Comparison of ENCODE assay signal across 8 mouse cellular contexts in the genomic region with DNA sequence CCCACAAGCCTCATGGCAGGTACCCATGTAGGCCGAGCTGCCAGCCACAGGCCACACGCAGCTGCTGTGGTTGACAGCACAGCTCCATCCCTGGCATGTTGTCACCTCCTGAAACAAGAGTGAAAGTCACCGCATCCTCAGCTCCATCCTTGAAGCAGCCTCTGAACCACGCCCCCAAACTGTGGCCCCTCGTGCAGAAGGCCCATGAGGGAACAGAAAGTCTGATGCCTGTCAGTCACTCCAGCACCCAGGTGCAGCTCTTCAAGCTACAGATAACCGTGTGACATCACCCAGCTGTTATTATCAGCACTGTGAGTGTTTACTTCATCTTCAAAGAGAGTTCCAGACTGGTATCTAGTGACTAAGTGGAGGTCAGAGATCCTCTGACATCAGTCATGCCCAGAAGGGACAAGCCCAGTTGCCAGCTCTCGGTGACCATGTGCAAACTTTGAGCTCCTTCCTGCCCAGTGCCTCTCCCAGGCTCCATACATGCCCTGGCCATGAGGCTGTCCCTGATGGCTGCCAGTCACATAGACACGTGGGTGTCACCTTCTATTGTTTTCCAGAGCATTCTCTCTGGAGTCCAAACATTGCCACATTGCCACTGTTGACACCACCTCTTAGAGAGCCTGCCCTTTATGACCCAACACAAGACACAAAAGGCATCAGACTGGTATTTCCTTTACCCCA.
DNase-seq lines count a peak whose midpoint lies in the region; ATAC-seq and TF ChIP-seq lines count a peak whose summit lies in the region.

No protein-coding gene starts in this region.

- peak; percentile 89 to 92 for DNase-seq in B cell, adult 2 months
- DNase-seq in G1E (ENCODE audit: low spot score), result peak; percentile 54
- peak; percentile 94 for DNase-seq in induced T-regulatory cell, adult 2 months (ENCODE audit: low read depth)
- no peak for DNase-seq in right cerebral cortex, adult 2 months (ENCODE audit: low spot score in 2 of 2)
- DNase-seq in embryo, embryonic 9.5 days (ENCODE audit: extremely low spot score), result no peak
- DNase-seq in ovary, postnatal 36 days (ENCODE audit: low spot score), result no peak
- no peak for DNase-seq in retina, embryonic 14.5 days (ENCODE audit: low spot score)

- peak; percentile 40 for ATAC-seq in G1E (ENCODE audit: extremely low read depth, insufficient number of reproducible peaks, low FRiP score, poor library complexity, severe bottlenecking)
- ATAC-seq in monocyte, adult 5-6 weeks (replicated peaks; ENCODE audit: insufficient number of reproducible peaks, low FRiP score, low TSS enrichment, poor library complexity, severe bottlenecking), result peak; percentile 9

- H3K36me3 ChIP-seq in G1E (replicated peaks), result no peaks in the 10 kb centered on the region

- H3K27me3 ChIP-seq in G1E (ENCODE audit: insufficient read depth, low read length), result no peaks in the 10 kb centered on the region

- H3K4me3 ChIP-seq in G1E (ENCODE audit: low read depth, low read length), result peak overlapping the region; percentile 61; the same call in 1 of the 2 replicates

- H3K9me3 ChIP-seq in G1E (replicated peaks), result no peaks in the 10 kb centered on the region

- H3K4me1 ChIP-seq in G1E (ENCODE audit: insufficient read depth, low read depth, low read length), result peaks cover 85% of the 10 kb centered on the region

- no peak for TF ChIP-seq CTCF in G1E (IDR thresholded peaks at IDR 0.05; ENCODE audit: low read depth, low read length)

Comparison
In these comparisons a context has a peak if more than half of its experiments do, and no peak if none do; other contexts are left out.
1. DNase-seq: peak in B cell, adult 2 months (2 of 2), G1E (single experiment) and induced T-regulatory cell, adult 2 months (single experiment); none in right cerebral cortex, adult 2 months (0 of 2), embryo, embryonic 9.5 days (single experiment), ovary, postnatal 36 days (single experiment) and retina, embryonic 14.5 days (single experiment).